Mouse (Mus musculus) monocyte, adult 5-6 weeks (primary cell): Measurements from ENCODE around the gene Zc3h12d. TPM values are rescaled to one million over a fixed set of nuclear protein-coding genes. Genes with fewer than 3 reads are reported as not detected.
"Not testable (repeated sequence)": the region's sequence is repeated elsewhere in the genome, so short reads cannot be mapped to it uniquely, and the experiment has no call there.

ENCODE experiments used
- ATAC-seq: fragments of 153-309, 156-312 bp; replicated peaks from 2 replicates; pipeline ENCODE4 v1.8.0; 2017; ENCODE audit warnings: mild to moderate bottlenecking; ENCODE audit not compliant: low TSS enrichment, insufficient number of reproducible peaks, severe bottlenecking, poor library complexity, low FRiP score
- total RNA-seq: library from RNA; stranded (forward); fragments of 200-1000, 200-491, 200-594 nt; gene quantifications from 3 replicates; pipeline ENCODE4 v1.2.3, GENCODE M21; 2017

Gene Zc3h12d
- total RNA-seq, 1 experiment from 2014 or later, result 25.0 TPM

- ATAC-seq, result no peak
Observed at GRCm38 (mm10) chr10:7866762-7867665, 34.7 kb downstream of the Zc3h12d start.

- no peak for ATAC-seq
Observed at GRCm38 (mm10) chr10:7867666-7868030, 35.4 kb downstream of the Zc3h12d start.

- no peak for ATAC-seq
Observed at GRCm38 (mm10) chr10:7869746-7870145, 37.5 kb downstream of the Zc3h12d start.

GRCm38 (mm10) chr10:7870571-7871315 is 38.5 kb downstream of the Zc3h12d start:
- ATAC-seq, result 0 out of 2 replicates have a peak, but pooled peaks have one; percentile 32

- 0 out of 2 replicates have a peak, but pooled peaks have one; percentile 4 for ATAC-seq
Observed at GRCm38 (mm10) chr10:7871381-7872020, 39.2 kb downstream of the Zc3h12d start.

- ATAC-seq, result no peak
Observed at GRCm38 (mm10) chr10:7874194-7874593, 41.9 kb downstream of the Zc3h12d start.

- not testable (repeated sequence) for ATAC-seq
Observed at GRCm38 (mm10) chr10:7880283-7880682, 48.0 kb downstream of the Zc3h12d start.

GRCm38 (mm10) chr10:7881971-7882370 is 49.7 kb downstream of the Zc3h12d start:
- no peak for ATAC-seq

- ATAC-seq, result peak; percentile 92
Observed at GRCm38 (mm10) chr10:7883524-7883923, 51.3 kb downstream of the Zc3h12d start.

GRCm38 (mm10) chr10:7888256-7888868 is 56.1 kb downstream of the Zc3h12d start:
- ATAC-seq, result peak; percentile 43; the same call in 1 of the 2 replicates

GRCm38 (mm10) chr10:7900719-7901627 is 68.7 kb downstream of the Zc3h12d start:
- ATAC-seq, result no peak

- ATAC-seq, result no peak
Observed at GRCm38 (mm10) chr10:7904157-7904556, 71.9 kb downstream of the Zc3h12d start.

GRCm38 (mm10) chr10:7907151-7907550 is 74.9 kb downstream of the Zc3h12d start:
- ATAC-seq, result 0 out of 2 replicates have a peak, but pooled peaks have one; percentile 47

- ATAC-seq, result no peak
Observed at GRCm38 (mm10) chr10:7911268-7911667, 79.0 kb downstream of the Zc3h12d start.
